Mouse (Mus musculus): ENCODE results near the gene 4931428F04Rik.

The 4931428F04Rik gene

DNA sequence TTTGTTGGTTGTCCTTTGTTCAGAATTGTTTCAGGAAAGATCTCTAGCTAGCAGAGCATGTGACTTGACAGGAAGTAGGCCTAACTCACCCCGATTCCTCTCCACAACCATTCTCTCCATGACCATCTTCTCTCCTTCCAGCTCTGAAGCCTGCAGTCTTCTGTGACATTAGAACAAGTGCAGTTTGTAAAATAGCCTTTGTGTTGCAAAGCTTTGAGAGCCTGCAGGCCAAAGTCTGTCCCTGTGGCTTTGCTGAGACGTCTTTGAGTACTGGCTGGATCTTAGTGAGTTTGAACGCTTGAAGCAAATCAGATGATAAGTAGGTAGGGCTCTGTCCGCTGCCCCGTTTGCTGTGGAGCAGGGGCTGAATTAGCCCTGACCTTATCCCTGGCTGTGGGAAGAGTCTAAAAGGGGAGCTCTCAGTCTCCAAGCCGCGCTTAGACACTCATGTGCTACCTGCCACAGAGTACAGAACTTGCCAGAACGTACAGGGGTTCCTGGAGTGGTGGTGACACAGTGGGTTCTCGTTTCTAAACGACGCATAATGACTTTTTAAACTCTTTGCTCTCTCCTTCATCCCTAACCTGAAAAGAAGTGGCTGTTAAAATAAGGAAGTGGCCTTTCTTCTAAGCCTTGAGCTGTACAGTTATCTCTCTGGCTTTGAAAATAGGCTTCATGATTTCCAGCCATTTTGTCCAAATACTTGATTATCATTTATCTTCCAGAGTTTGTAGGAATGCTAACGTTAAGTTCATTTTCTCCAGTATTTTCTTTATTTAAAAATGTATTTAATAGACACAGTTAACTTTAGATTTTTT is 58.0 kb downstream of the 4931428F04Rik start:
- in situ Hi-C loops (cut with MboI, MseI), result no loop called here
